Mouse (Mus musculus) yolk sac, embryonic 10.5 days (tissue): Measurements from ENCODE around the gene Saysd1.
"Not testable (repeated sequence)": the region's sequence is repeated elsewhere in the genome, so short reads cannot be mapped to it uniquely, and the experiment has no call there.

Experiments used
- DNase-seq: peaks from one replicate; pipeline ENCODE4 v3.0.0-alpha.2; 2017; ENCODE audit warnings: low spot score

Gene Saysd1

GRCm38 (mm10) chr14:20032738-20033116, 105.6 kb downstream of the Saysd1 start:
- no peak for DNase-seq

GRCm38 (mm10) chr14:20032016-20032737, 106.2 kb downstream of the Saysd1 start:
- DNase-seq = no peak

- DNase-seq = no peak
These were observed 108.7 kb downstream of the Saysd1 start for GRCm38 (mm10) chr14:20029606-20030005.

GRCm38 (mm10) chr14:20027475-20027874, 110.9 kb downstream of the Saysd1 start:
- DNase-seq = not testable (repeated sequence)
